Mouse (Mus musculus): ENCODE results near the gene Adam11.

DNA sequence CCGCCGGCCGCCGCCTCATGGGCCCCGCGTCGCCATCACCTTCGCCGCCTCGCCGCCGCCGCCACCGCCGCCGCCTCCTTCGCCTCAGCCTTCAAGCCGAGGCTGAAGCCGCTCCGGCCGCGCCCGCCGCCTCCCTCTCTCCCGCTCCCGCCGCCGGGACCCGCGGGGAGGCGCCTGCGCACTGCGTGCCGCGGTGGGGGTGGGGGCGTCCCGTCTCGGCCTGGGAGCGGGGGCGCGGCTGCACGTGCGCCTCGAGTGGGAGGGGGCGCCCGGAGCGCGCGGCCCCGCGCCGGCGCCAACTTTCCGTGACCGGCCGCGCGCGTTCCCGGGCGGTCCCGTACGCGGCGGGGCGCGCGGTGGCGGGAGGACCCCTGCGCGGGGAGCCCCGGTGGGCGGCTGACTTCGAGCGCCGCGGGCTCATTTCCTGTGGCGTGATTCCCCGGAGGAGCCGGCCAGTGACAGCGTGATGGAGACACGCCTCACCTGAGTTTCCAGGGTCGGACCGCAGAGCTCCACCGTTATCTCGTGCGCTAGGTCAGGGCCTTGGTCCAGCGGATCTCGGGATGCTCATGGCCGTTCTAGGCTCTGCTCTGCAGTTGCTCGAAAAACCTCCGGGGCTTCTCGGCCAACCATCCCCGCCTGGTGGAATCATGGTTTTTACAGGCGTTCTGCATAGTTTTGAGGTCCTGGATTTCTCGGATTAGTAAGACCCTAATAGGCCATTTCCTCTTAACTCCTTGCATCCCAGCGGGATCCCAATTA is 58.0 kb downstream of the Adam11 start, which contains the start of gene Gjc1:
- TF ChIP-seq EP300 (IDR thresholded peaks at IDR 0.05; ENCODE audit: low read depth) (no peak), CTCF (IDR thresholded peaks at IDR 0.05; ENCODE audit: low read depth) (no peak)
